Mouse (Mus musculus): ENCODE measurements at regions not wholly inside any gene's neighbourhood (a gene's known extent, or its start where the extent isn't known, plus 50 kb on each side); places are given as distances from the start of the nearest gene placed in this dataset.

DNA sequence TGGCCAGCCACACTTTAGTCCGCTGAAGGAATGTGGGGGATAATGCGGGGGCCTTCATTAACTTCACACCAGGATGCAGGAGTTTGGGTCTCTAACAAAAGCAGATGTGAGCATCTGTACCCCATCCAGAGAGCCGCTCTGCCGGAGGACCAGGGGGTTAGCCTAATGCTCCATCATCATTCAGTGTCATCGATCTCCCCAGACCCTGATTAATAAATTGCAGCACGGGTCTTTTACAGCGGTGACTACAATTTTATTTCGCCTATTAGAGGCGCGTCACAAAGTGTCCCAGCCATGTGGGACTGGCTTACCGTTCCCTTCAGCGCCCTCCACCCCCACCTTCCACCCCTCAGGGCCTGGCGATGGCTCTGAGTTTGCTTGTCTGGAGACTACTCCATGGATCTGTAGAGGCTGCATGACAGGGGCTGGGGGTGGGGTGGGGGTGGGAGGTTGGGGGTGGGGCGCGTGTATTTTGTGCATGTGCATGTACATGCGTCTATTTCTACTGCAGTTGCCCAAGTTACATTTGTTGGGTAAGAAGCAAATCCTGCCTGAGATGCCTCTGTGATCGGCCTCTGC, 1560.8 kb upstream of the Gulo start:
- Histone ChIP-seq H3K36me3 (ENCODE audit: control insufficient read depth, insufficient read depth, low read length, poor library complexity, severe bottlenecking) (no peaks in the 10 kb centered on the region), H3K27ac (ENCODE audit: insufficient read depth, low read length) (no peak overlapping the region), H3K4me3 (ENCODE audit: low read depth, low read length) (no peak overlapping the region), H3K4me1 (ENCODE audit: control insufficient read depth, insufficient read depth, low read length) (no peaks in the 10 kb centered on the region), H3K9ac (ENCODE audit: low read depth, poor library complexity, severe bottlenecking) (no peak overlapping the region), H3K9me3 (replicated peaks; ENCODE audit: control insufficient read depth, insufficient read depth, low read length, poor library complexity, severe bottlenecking) (no peaks in the 10 kb centered on the region), H3K27me3 (ENCODE audit: control insufficient read depth, insufficient read depth, low read length, poor library complexity, severe bottlenecking) (no peaks in the 10 kb centered on the region)
- TF ChIP-seq POLR2A (IDR thresholded peaks at IDR 0.05; ENCODE audit: insufficient read depth, low read length) (no peak), EP300 (IDR thresholded peaks at IDR 0.05; ENCODE audit: insufficient read depth, low read depth, low read length) (no peak), CTCF (IDR thresholded peaks at IDR 0.05; ENCODE audit: low read depth, low read length) (no peak)

DNA sequence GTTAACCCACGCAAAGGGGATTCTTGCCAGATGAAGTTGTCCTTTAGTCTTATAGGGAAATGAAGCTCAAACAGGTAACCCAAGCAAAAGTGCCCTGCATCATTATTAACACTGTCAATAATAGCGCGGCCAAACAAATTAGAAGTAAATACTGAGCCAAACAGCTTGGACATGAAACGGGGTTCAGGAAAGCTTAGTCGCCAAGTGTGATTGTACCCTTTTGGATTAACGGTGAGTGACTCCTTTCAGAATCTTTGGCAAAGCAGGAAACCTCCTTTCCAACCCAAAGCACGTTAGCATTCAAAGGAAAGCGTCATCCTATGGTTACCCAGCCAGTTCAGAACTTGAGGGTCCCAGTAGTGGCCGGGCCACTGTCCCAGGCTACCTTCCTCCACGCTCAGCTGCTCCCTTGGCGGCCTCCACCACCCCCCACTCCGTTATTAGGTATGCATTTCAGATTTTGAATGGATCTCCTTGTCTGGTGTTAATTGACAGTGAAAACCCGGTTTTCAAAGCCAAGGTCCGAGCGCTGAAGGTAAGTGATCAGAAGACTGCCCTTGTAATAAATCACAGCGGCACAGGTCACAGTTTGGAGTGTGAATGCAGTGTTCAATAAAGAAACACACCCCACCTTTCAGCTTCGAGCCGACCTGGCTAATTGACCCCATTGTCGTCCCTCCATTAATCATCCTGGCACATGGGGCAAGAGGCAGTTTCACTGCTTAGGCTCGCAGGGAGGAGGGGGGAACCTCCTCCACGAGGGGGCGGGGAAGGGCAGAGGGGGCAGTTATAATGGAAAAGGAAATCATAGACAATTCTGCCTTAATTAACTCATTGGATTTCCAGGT, 1560.1 kb upstream of the Gulo start:
- TF ChIP-seq CTCF (IDR thresholded peaks at IDR 0.05; ENCODE audit: low read depth, low read length) (no peak), EP300 (IDR thresholded peaks at IDR 0.05; ENCODE audit: insufficient read depth, low read depth, low read length) (no peak), POLR2A (IDR thresholded peaks at IDR 0.05; ENCODE audit: insufficient read depth, low read length) (no peak)
- no peaks in the 10 kb centered on the region for H3K27me3 ChIP-seq (ENCODE audit: control insufficient read depth, insufficient read depth, low read length, poor library complexity, severe bottlenecking)
- no peaks in the 10 kb centered on the region for H3K9me3 ChIP-seq (replicated peaks; ENCODE audit: control insufficient read depth, insufficient read depth, low read length, poor library complexity, severe bottlenecking)
- no peaks in the 10 kb centered on the region for H3K4me1 ChIP-seq (ENCODE audit: control insufficient read depth, insufficient read depth, low read length)
- no peak overlapping the region for H3K27ac ChIP-seq (ENCODE audit: insufficient read depth, low read length)
- no peak overlapping the region for H3K4me3 ChIP-seq (ENCODE audit: low read depth, low read length)
- no peak overlapping the region for H3K9ac ChIP-seq (ENCODE audit: low read depth, poor library complexity, severe bottlenecking)
- H3K36me3 ChIP-seq (ENCODE audit: control insufficient read depth, insufficient read depth, low read length, poor library complexity, severe bottlenecking): no peaks in the 10 kb centered on the region

DNA sequence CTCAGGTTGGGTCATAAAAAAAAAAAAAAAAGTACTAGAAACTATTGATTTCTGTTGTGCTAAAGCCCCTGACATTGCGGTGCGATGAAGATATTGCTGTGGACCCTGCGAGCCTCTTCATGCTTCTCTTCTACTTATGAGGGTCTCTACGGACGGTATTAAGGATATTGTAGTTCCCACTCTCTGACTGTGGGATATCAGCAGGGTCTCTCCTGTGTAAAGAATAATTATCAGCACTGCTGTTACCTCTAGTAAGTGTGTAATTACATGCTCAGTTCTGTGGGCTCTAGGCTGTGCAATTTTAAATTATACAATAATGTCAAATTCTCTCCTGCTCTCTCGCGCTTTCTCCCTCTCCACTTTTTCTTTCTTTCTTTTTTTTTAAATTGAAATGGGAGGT, 1545.9 kb upstream of the Gulo start:
- Histone ChIP-seq H3K4me1 (ENCODE audit: control insufficient read depth, insufficient read depth, low read length) (no peaks in the 10 kb centered on the region), H3K9me3 (replicated peaks; ENCODE audit: control insufficient read depth, insufficient read depth, low read length, poor library complexity, severe bottlenecking) (no peaks in the 10 kb centered on the region), H3K9ac (ENCODE audit: low read depth, poor library complexity, severe bottlenecking) (no peak overlapping the region), H3K27ac (ENCODE audit: insufficient read depth, low read length) (no peak overlapping the region), H3K36me3 (ENCODE audit: control insufficient read depth, insufficient read depth, low read length, poor library complexity, severe bottlenecking) (no peaks in the 10 kb centered on the region), H3K4me3 (ENCODE audit: low read depth, low read length) (no peak overlapping the region), H3K27me3 (ENCODE audit: control insufficient read depth, insufficient read depth, low read length, poor library complexity, severe bottlenecking) (no peaks in the 10 kb centered on the region)
- TF ChIP-seq CTCF (IDR thresholded peaks at IDR 0.05; ENCODE audit: low read depth, low read length): no peak
- no peak for TF ChIP-seq POLR2A (IDR thresholded peaks at IDR 0.05; ENCODE audit: insufficient read depth, low read length)
- TF ChIP-seq EP300 (IDR thresholded peaks at IDR 0.05; ENCODE audit: insufficient read depth, low read depth, low read length): no peak

- TF ChIP-seq EP300 (IDR thresholded peaks at IDR 0.05; ENCODE audit: insufficient read depth, low read depth, low read length): no peak
- TF ChIP-seq CTCF (IDR thresholded peaks at IDR 0.05; ENCODE audit: low read depth, low read length): no peak
- no peaks in the 10 kb centered on the region for H3K36me3 ChIP-seq (ENCODE audit: control insufficient read depth, insufficient read depth, low read length, poor library complexity, severe bottlenecking)
Measured at GRCm38 (mm10) chr14:67550462-67551185, 1541.6 kb upstream of the Gulo start.

GRCm38 (mm10) chr14:67548750-67549149, 1539.7 kb upstream of the Gulo start:
- Histone ChIP-seq H3K9me3 (replicated peaks; ENCODE audit: control insufficient read depth, insufficient read depth, low read length, poor library complexity, severe bottlenecking) (peaks cover 3% of the 10 kb centered on the region), H3K9ac (ENCODE audit: low read depth, poor library complexity, severe bottlenecking) (no peak overlapping the region), H3K4me1 (ENCODE audit: control insufficient read depth, insufficient read depth, low read length) (no peaks in the 10 kb centered on the region), H3K27me3 (ENCODE audit: control insufficient read depth, insufficient read depth, low read length, poor library complexity, severe bottlenecking) (no peaks in the 10 kb centered on the region), H3K27ac (ENCODE audit: insufficient read depth, low read length) (no peak overlapping the region), H3K4me3 (ENCODE audit: low read depth, low read length) (no peak overlapping the region), H3K36me3 (ENCODE audit: control insufficient read depth, insufficient read depth, low read length, poor library complexity, severe bottlenecking) (no peaks in the 10 kb centered on the region)
- TF ChIP-seq CTCF (IDR thresholded peaks at IDR 0.05; ENCODE audit: low read depth, low read length) (peak; percentile 55), POLR2A (IDR thresholded peaks at IDR 0.05; ENCODE audit: insufficient read depth, low read length) (no peak)

More at GRCm38 (mm10) chr14:67550462-67551185, 1541.6 kb upstream of the Gulo start:
- no peaks in the 10 kb centered on the region for H3K9me3 ChIP-seq (replicated peaks; ENCODE audit: control insufficient read depth, insufficient read depth, low read length, poor library complexity, severe bottlenecking)
- no peak overlapping the region for H3K27ac ChIP-seq (ENCODE audit: insufficient read depth, low read length)
- H3K9ac ChIP-seq (ENCODE audit: low read depth, poor library complexity, severe bottlenecking): no peak overlapping the region
- no peaks in the 10 kb centered on the region for H3K27me3 ChIP-seq (ENCODE audit: control insufficient read depth, insufficient read depth, low read length, poor library complexity, severe bottlenecking)
- H3K4me1 ChIP-seq (ENCODE audit: control insufficient read depth, insufficient read depth, low read length): no peaks in the 10 kb centered on the region
- H3K4me3 ChIP-seq (ENCODE audit: low read depth, low read length): no peak overlapping the region

- H3K27me3 ChIP-seq (ENCODE audit: control insufficient read depth, insufficient read depth, low read length, poor library complexity, severe bottlenecking): no peaks in the 10 kb centered on the region
- peaks cover 12% of the 10 kb centered on the region for H3K9me3 ChIP-seq (replicated peaks; ENCODE audit: control insufficient read depth, insufficient read depth, low read length, poor library complexity, severe bottlenecking)
- TF ChIP-seq POLR2A (IDR thresholded peaks at IDR 0.05; ENCODE audit: insufficient read depth, low read length): no peak
- H3K4me1 ChIP-seq (ENCODE audit: control insufficient read depth, insufficient read depth, low read length): no peaks in the 10 kb centered on the region
- no peaks in the 10 kb centered on the region for H3K36me3 ChIP-seq (ENCODE audit: control insufficient read depth, insufficient read depth, low read length, poor library complexity, severe bottlenecking)
- H3K4me3 ChIP-seq (ENCODE audit: low read depth, low read length): no peak overlapping the region
- no peak overlapping the region for H3K27ac ChIP-seq (ENCODE audit: insufficient read depth, low read length)
- no peak overlapping the region for H3K9ac ChIP-seq (ENCODE audit: low read depth, poor library complexity, severe bottlenecking)
Measured at GRCm38 (mm10) chr14:67545036-67545435, 1536.0 kb upstream of the Gulo start.

All from ES-Bruce4 (cell line).